Mouse (Mus musculus) megakaryocyte-erythroid progenitor cell, adult 5-6 weeks (primary cell): ENCODE results near the gene Pvalb. TPM values are rescaled to one million over a fixed set of nuclear protein-coding genes. Genes with fewer than 3 reads are reported as not detected.

Experiments
- ATAC-seq: replicated peaks from 2 replicates; pipeline ENCODE4 v1.8.0; 2016; ENCODE audit warnings: mild to moderate bottlenecking, inconsistent platforms; ENCODE audit not compliant: severe bottlenecking, poor library complexity, low FRiP score, low TSS enrichment
- total RNA-seq, 2 experiments: library from RNA; stranded (forward) in 1 of 2; stranded (reverse) in 1 of 2; fragments of 200-1000, 215-1000 nt in 1 of 2; fragments of >200 nt in 1 of 2; fragmentation: Nextera tagmentation in 1 of 2; gene quantifications; 2 replicates each; pipeline ENCODE4 v1.2.3; 2014 to 2017

Pvalb gene
- total RNA-seq, 2 experiments from 2014 or later = not detected

GRCm38 (mm10) chr15:78169566-78169965, 36.6 kb downstream of the Pvalb start:
- ATAC-seq = no peak

GRCm38 (mm10) chr15:78165292-78165691, 40.9 kb downstream of the Pvalb start:
- ATAC-seq = no peak

- ATAC-seq = no peak
Observed at GRCm38 (mm10) chr15:78164466-78164865, 41.7 kb downstream of the Pvalb start.

GRCm38 (mm10) chr15:78161946-78162345, 44.3 kb downstream of the Pvalb start:
- no peak for ATAC-seq

- no peak for ATAC-seq
Observed at GRCm38 (mm10) chr15:78158335-78158734, 47.9 kb downstream of the Pvalb start.

GRCm38 (mm10) chr15:78157824-78158223, 48.4 kb downstream of the Pvalb start:
- ATAC-seq = no peak

- ATAC-seq = no peak
Observed at GRCm38 (mm10) chr15:78157330-78157729, 48.9 kb downstream of the Pvalb start.

GRCm38 (mm10) chr15:78155421-78155820, 50.8 kb downstream of the Pvalb start:
- ATAC-seq = no peak

GRCm38 (mm10) chr15:78153045-78153775, 53.0 kb downstream of the Pvalb start:
- no peak for ATAC-seq

GRCm38 (mm10) chr15:78148565-78148964, 57.6 kb downstream of the Pvalb start:
- ATAC-seq = no peak

Other genes starting within 250 kb of the Pvalb start
- 8.0 and 9.6 TPM in 2 replicates for gene Foxred2, start 249.7 kb downstream of the Pvalb start, total RNA-seq (2014; fragmentation: Nextera tagmentation)
- 5.4 and 9.3 TPM in 2 replicates for gene Foxred2, start 249.7 kb downstream of the Pvalb start, total RNA-seq (2017)
- gene Eif3d, start 235.6 kb downstream of the Pvalb start, total RNA-seq (2014; fragmentation: Nextera tagmentation) = 308 and 313 TPM in 2 replicates
- gene Eif3d, start 235.6 kb downstream of the Pvalb start, total RNA-seq (2017) = 315 and 357 TPM in 2 replicates
- gene Cacng2, start 86.4 kb downstream of the Pvalb start, total RNA-seq (2014; fragmentation: Nextera tagmentation) = not detected in 2 replicates
- not detected in 2 replicates for gene Cacng2, start 86.4 kb downstream of the Pvalb start, total RNA-seq (2017)
- gene Ift27, start 32.3 kb downstream of the Pvalb start, total RNA-seq (2014; fragmentation: Nextera tagmentation) = 50.0 and 53.9 TPM in 2 replicates
- 4.7 and 14.0 TPM in 2 replicates for gene Ift27, start 32.3 kb downstream of the Pvalb start, total RNA-seq (2017)
- 2.9 and 6.6 TPM in 2 replicates for gene Ncf4, start 38.4 kb upstream of the Pvalb start, total RNA-seq (2014; fragmentation: Nextera tagmentation)
- gene Ncf4, start 38.4 kb upstream of the Pvalb start, total RNA-seq (2017) = 4.8 TPM in 2 replicates
- 2.4 TPM in 1 of 2 replicates, not detected in the other for gene Csf2rb2, start 99.3 kb upstream of the Pvalb start, total RNA-seq (2014; fragmentation: Nextera tagmentation)
- 0.30 TPM in 1 of 2 replicates, not detected in the other for gene Csf2rb2, start 99.3 kb upstream of the Pvalb start, total RNA-seq (2017)
- gene Csf2rb, start 119.4 kb upstream of the Pvalb start, total RNA-seq (2014; fragmentation: Nextera tagmentation) = 0.11 and 2.9 TPM in 2 replicates
- gene Csf2rb, start 119.4 kb upstream of the Pvalb start, total RNA-seq (2017) = 0.33 and 1.7 TPM in 2 replicates
- gene Tex33, start 189.5 kb upstream of the Pvalb start, total RNA-seq (2014; fragmentation: Nextera tagmentation) = not detected in 2 replicates
- not detected in 2 replicates for gene Tex33, start 189.5 kb upstream of the Pvalb start, total RNA-seq (2017)
- gene Tst, start 199.5 kb upstream of the Pvalb start, total RNA-seq (2014; fragmentation: Nextera tagmentation) = 6.4 and 10.2 TPM in 2 replicates
- 0.80 and 2.1 TPM in 2 replicates for gene Tst, start 199.5 kb upstream of the Pvalb start, total RNA-seq (2017)
- 18.7 and 23.2 TPM in 2 replicates for gene Mpst, start 200.0 kb upstream of the Pvalb start, total RNA-seq (2014; fragmentation: Nextera tagmentation)
- gene Mpst, start 200.0 kb upstream of the Pvalb start, total RNA-seq (2017) = 37.0 and 41.1 TPM in 2 replicates
- gene Kctd17, start 222.2 kb upstream of the Pvalb start, total RNA-seq (2014; fragmentation: Nextera tagmentation) = 0.82 TPM in 1 of 2 replicates, not detected in the other
- 2.2 TPM in 1 of 2 replicates, not detected in the other for gene Kctd17, start 222.2 kb upstream of the Pvalb start, total RNA-seq (2017)